Mouse (Mus musculus): ENCODE measurements around the gene Rarg. TPM values are rescaled to one million over a fixed set of nuclear protein-coding genes. Genes with fewer than 3 reads are reported as not detected.

The Rarg gene
- 7.5 and 11.5 TPM in 2 replicates for total RNA-seq (2014; fragmentation: Nextera tagmentation)
- total RNA-seq (2017) = 2.0 and 3.4 TPM in 2 replicates

DNA sequence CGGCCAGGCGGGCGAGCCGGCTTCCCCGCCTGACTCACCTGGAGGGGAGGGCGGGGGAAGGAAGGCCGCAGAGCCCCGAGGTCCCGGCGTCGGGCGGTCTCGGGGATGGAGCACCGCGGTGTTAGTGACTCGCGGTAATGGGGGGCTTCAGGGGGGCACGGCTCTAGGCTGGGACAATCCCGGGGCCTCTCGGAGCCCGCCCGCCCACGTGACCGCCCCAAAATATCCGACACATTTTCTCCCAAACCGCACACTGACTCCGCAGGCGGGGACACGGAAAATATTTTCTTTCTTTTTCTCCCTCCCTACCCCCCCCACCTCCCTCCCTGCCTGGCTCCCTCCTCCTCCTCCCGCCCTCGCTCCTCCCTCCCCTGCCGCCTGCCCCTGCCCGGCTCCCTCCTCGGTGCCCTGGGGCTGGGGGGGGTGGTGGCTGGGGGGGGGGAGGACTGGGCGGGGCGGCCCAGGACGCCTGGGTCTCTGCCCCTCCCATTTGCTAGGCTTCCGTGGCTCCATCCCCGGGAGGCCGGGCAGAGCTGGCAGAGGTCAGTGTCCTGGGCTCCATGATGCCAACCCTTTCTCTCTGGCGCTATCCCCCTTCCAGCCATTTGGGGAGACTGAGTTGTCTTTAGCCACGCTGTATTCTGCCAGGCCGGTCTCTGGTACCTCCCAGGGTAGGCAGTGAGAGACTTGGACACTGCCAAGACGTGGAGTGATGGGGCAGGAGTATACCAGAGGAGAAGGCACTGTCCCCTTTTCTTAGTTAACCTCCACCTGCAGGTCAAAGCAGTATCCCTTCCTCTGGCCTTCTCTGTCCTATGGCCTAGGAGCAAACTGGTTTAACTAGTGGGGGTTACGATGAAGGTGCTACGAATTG lies at the start of gene Rarg:
TSS of gene Rarg (minus strand) at position 316 of the 874 bp plus-strand sequence.
- peak; percentile 58; the same call in 1 of the 2 replicates for ATAC-seq (replicated peaks; ENCODE audit: poor library complexity, severe bottlenecking)

DNA sequence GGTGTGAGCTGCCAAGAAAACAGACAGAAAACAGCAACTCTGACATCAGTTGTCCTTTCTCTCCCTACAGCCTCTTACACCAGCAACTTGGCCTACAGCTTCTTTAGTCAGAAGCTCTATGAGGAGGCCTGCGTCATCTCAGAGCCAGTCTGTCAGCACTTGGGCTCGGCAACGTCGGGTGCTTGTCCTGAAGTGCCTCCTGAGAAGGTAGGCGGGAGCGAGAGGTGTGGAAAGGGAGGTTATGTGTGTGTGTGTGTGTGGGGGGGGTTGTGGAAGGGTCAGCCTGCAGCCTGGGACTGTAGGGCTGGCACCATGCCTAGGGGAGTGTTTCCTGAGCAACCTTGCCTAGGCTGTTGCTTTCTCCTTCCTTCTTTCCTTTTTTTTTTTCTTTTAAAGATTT lies 45.2 kb upstream of the Rarg start:
- ATAC-seq (replicated peaks; ENCODE audit: poor library complexity, severe bottlenecking) = no peak

- ATAC-seq (replicated peaks; ENCODE audit: poor library complexity, severe bottlenecking) = no peak
Measured at GRCm38 (mm10) chr15:102296368-102297006, 39.2 kb upstream of the Rarg start.

DNA sequence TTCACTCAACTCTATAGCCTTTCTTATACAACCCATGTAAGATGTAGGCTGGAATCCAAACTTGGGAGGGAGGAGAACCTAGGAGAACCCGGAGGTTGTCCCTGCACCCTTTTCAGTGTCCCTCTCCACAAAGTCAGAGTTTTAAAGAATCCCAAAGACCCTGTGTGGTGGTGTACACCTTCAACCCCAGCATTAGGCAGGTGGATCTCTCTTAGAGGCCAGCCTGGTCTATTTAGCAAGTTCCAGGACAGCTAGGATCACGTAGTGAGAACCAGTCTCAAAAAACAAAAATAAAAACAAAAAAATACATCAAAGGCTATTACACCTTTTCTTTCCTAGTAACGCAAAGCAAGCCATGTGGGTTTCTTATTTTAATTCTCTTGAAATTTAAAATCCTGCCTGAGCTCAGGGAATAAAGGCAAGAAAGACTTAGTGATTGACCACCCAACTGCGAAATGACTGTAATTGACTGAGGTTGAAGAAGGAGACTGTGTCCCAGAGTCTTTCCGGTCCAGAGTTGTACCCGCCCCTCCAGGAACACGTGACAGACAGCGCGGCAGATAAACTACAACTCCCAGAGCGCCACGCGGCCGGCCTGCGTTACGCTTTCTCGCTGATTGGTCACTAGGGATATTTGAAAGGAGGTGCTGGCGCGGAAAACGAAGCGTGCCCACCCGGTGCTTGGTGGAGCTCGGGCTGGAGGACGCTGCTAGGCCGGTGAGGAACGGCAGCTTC lies 38.5 kb upstream of the Rarg start, which contains the start of gene Espl1:
TSS of gene Espl1 (plus strand) at position 634 of the 735 bp plus-strand sequence.
- ATAC-seq (replicated peaks; ENCODE audit: poor library complexity, severe bottlenecking) = peak; percentile 99

GRCm38 (mm10) chr15:102287395-102287794 lies 30.1 kb upstream of the Rarg start:
- peak; percentile 65 for ATAC-seq (replicated peaks; ENCODE audit: poor library complexity, severe bottlenecking)

DNA sequence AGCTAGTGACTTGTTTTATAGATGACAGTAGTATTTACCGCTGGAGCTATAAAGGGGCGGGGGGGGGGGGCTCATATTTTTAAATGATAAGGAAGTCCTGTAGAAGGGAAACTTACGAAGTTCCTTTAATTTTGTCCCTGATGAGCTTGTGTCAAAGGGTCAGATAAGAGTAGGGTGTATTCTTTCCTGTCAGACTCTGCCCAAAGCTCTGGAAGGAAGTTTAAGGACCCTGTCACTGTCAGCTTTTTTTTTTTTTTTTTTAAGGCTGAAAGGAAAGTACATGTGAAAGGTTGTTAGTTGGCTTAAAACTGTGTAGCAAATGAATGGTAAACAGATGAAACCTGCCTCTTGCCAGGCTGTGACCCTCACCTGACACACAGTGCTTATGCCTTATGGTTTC lies 26.3 kb upstream of the Rarg start:
- ATAC-seq (replicated peaks; ENCODE audit: poor library complexity, severe bottlenecking) = no peak

- 0 out of 2 replicates have a peak, but pooled peaks have one; percentile 10 for ATAC-seq (replicated peaks; ENCODE audit: poor library complexity, severe bottlenecking)
Measured at GRCm38 (mm10) chr15:102282463-102283292, 25.4 kb upstream of the Rarg start.

GRCm38 (mm10) chr15:102280623-102281022 lies 23.3 kb upstream of the Rarg start:
- ATAC-seq (replicated peaks; ENCODE audit: poor library complexity, severe bottlenecking) = no peak

DNA sequence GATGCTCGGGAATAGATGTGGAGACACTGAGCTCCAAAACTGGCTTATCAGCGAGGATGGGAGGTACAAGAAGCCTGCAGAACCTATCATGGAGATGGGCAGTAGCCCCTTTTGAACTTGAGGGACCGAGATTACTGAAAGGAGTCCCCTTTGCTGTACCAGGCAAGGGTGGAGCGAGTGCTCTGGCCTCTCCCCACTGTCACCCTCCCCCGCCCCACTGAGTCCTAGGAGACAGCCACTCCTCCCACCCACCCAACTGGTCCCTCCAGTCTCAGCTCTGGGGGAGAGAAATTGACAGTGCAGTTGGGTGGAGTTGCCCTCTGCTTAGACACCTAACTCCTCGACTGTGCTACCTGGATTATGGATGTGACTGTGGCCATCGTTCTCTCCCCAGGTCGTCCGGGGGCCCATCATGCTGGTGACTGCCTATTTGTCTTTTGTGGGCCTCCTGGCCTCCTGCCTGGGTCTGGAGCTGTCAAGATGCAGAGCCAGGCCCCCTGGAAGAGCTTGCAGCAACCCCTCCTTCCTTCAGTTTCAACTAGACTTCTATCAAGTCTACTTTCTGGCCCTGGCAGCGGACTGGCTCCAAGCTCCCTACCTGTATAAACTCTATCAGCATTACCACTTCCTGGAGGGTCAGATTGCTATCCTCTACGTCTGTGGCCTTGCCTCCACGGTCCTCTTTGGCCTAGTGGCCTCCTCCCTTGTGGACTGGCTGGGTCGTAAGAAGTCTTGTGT lies 22.6 kb upstream of the Rarg start:
- peak; percentile 8; the same call in 1 of the 2 replicates for ATAC-seq (replicated peaks; ENCODE audit: poor library complexity, severe bottlenecking)

GRCm38 (mm10) chr15:102279092-102279782 lies 21.9 kb upstream of the Rarg start, which contains the start of gene Mfsd5:
TSS of gene Mfsd5 (plus strand) at chr15:102279454.
- peak; percentile 87 for ATAC-seq (replicated peaks; ENCODE audit: poor library complexity, severe bottlenecking)

GRCm38 (mm10) chr15:102278726-102279091 lies 21.4 kb upstream of the Rarg start:
- no peak for ATAC-seq (replicated peaks; ENCODE audit: poor library complexity, severe bottlenecking)

DNA sequence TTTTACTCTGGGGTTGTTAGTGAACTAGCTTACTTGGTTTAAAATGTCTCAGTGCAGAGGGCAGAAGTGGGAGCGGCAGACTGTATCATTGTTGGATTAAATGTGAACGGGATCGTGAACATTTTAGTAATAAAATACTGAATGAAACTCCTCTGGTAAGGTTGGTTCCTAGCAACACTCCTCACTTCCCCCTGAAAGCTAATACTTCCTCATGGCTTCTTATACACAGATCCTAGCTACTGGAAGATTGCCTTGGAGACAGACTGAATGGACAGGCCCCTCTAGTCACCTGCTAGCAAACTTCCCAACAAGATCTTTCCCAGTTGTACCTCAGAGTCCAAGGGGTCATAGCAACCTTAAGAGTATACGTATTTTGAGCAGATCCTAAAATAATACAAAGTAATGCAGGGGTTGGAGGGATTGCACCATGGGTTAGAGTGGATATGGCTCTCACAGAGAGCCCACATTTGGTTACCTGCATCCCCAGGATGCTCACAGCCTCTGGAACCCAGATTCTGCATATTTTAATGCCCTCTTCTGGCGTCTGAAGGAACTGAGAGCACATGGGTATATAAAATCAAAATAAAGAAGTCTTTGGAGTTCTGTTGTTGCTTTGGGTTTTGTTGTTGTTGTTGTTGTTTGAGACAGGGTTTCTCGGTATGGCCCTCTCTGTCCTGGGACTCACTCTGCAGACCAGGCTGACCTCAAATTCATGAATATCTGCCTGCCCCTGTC lies 16.8 kb upstream of the Rarg start:
- ATAC-seq (replicated peaks; ENCODE audit: poor library complexity, severe bottlenecking) = peak; percentile 54

- ATAC-seq (replicated peaks; ENCODE audit: poor library complexity, severe bottlenecking) = no peak
Measured at GRCm38 (mm10) chr15:102271441-102271840, 14.1 kb upstream of the Rarg start.

- no peak for ATAC-seq (replicated peaks; ENCODE audit: poor library complexity, severe bottlenecking)
Measured at GRCm38 (mm10) chr15:102270274-102270960, 13.1 kb upstream of the Rarg start, which contains the start of gene Gm9918. TSS of gene Gm9918 (plus strand) at chr15:102270563.

DNA sequence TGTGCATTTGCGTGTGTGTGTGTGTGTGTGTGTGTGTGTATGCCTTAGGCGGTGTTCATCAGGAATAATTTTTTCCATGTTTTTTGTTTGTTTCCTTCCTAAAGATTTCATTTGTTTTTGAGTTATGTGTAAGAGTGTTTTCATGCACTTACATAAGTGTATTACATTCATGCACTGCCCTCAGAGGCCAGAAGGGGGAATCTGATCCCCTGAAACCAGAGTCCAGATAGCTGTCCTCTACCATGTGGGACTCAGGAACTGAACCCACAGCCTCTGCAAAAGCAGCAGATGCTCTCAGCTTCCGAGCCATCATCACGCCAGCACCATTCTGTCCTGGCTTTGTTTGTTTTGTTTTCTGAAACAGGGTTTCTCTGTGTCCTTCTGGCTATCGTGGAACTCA lies 8.2 kb upstream of the Rarg start:
- peak; percentile 42; the same call in 1 of the 2 replicates for ATAC-seq (replicated peaks; ENCODE audit: poor library complexity, severe bottlenecking)

DNA sequence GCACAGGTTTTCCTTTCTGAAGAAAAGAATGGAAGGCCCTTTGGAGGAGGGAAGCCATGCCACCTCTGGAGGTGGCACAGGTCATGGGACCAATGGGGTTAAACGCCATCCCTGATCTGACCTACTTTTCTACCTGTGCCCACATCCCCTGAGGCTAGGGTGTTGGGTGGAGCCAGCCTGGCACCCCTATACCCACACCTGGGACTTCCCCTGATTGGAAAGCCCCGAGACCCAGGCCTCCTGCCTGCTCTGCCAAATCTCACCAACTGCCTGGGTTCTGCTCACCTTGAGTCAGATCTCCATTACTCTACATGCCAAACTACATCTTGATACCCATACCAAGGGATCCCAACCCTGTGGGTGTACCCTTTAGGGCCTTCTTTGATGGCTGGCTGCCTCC lies 5.7 kb upstream of the Rarg start:
- ATAC-seq (replicated peaks; ENCODE audit: poor library complexity, severe bottlenecking) = no peak

GRCm38 (mm10) chr15:102262582-102262981 lies 5.3 kb upstream of the Rarg start:
- ATAC-seq (replicated peaks; ENCODE audit: poor library complexity, severe bottlenecking) = peak; percentile 50; the same call in 1 of the 2 replicates

Measured in granulocyte monocyte progenitor cell, adult 5-6 weeks (primary cell).